Mouse (Mus musculus): ENCODE data around the gene Slc28a2. TPM values are rescaled to one million over a fixed set of nuclear protein-coding genes. Genes with fewer than 3 reads are reported as not detected.
"Not testable (repeated sequence)": the region's sequence is repeated elsewhere in the genome, so short reads cannot be mapped to it uniquely, and the experiment has no call there.

The Slc28a2 gene
- polyA plus RNA-seq, 1 experiment = not detected

- no peaks in the 10 kb centered on the region for H3K4me1 ChIP-seq (ENCODE audit: control insufficient read depth, insufficient read depth, low read length)
- no peak overlapping the region for H3K27ac ChIP-seq (ENCODE audit: insufficient read depth, low read length)
- no peak overlapping the region for H3K4me3 ChIP-seq (ENCODE audit: insufficient read depth, low read length)
- TF ChIP-seq POLR2A (IDR thresholded peaks at IDR 0.05; ENCODE audit: low read depth, low read length) = no peak
- TF ChIP-seq CTCF (IDR thresholded peaks at IDR 0.05; ENCODE audit: borderline replicate concordance, insufficient read depth, low read length) = no peak
Observed at GRCm38 (mm10) chr2:122396150-122396549, 30.1 kb upstream of the Slc28a2 start.

DNA sequence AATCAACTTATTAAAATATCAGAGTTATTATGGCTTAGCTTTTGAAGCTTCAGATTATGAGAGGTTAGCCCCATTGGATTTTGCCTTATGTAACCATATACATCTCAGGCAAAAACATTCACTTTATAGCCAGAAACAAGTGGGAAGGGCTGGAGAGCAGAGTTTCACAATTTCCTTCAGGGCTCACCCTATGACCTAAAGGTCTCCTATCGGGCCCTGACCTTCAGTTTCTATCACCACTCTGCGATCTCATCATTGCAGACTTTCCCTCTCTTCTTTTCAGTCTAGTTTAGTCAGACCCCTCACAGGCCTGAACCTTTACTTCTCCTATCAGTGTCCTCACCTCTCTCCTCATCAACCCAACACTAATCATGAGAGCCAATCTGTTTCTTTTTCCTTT lies 18.7 kb upstream of the Slc28a2 start:
- Histone ChIP-seq H3K27ac (ENCODE audit: insufficient read depth, low read length) (no peak overlapping the region), H3K4me1 (ENCODE audit: control insufficient read depth, insufficient read depth, low read length) (no peaks in the 10 kb centered on the region), H3K4me3 (ENCODE audit: insufficient read depth, low read length) (no peak overlapping the region)
- TF ChIP-seq CTCF (IDR thresholded peaks at IDR 0.05; ENCODE audit: borderline replicate concordance, insufficient read depth, low read length) (no peak), POLR2A (IDR thresholded peaks at IDR 0.05; ENCODE audit: low read depth, low read length) (no peak)

DNA sequence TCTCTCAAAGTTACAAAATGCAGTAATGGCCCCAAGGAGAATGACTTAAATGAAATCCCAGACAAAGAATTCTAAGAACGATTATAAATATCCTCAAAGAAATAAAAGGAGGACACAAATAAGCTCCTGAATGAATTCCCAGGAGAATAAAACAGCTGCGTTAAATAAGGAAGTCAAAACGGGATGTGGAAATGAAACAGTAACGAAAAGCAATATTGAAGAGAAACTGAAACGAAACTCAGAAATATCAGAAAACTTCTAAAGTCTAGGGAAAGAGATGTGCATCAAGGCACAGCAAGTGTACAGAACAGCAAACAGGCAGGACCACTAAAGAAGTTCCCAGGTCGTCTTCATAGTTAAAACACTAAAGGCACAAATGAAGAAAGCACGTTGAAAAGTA lies 17.3 kb upstream of the Slc28a2 start:
- TF ChIP-seq POLR2A (IDR thresholded peaks at IDR 0.05; ENCODE audit: low read depth, low read length) (no peak), CTCF (IDR thresholded peaks at IDR 0.05; ENCODE audit: borderline replicate concordance, insufficient read depth, low read length) (no peak)
- no peak overlapping the region for H3K27ac ChIP-seq (ENCODE audit: insufficient read depth, low read length)
- H3K4me1 ChIP-seq (ENCODE audit: control insufficient read depth, insufficient read depth, low read length) = no peaks in the 10 kb centered on the region
- H3K4me3 ChIP-seq (ENCODE audit: insufficient read depth, low read length) = no peak overlapping the region

DNA sequence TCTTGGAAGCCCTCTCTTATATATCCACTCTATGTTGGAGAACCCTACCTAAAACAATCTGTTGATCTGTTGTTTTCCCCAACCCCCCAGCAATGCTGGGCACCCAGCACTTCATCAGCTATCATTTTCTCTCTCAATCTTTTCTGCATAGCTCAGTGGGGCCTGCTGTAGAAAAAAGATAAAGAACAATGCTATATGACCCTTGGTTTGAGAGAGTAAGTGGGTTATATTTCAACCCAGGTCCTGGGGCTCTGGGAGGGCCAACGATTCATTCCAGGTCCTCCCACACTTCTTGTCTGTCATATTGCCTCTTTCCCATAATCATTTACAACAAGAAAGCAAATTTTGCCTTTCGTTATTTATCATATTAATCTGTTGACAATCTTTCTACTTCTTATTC lies 368 bp downstream of the Slc28a2 start:
- not testable (repeated sequence) for H3K4me3 ChIP-seq (ENCODE audit: insufficient read depth, low read length); H3K4me1 ChIP-seq (ENCODE audit: control insufficient read depth, insufficient read depth, low read length); H3K27ac ChIP-seq (ENCODE audit: insufficient read depth, low read length)

GRCm38 (mm10) chr2:122438706-122439482 lies 12.6 kb downstream of the Slc28a2 start:
- H3K27ac ChIP-seq (ENCODE audit: insufficient read depth, low read length); H3K4me1 ChIP-seq (ENCODE audit: control insufficient read depth, insufficient read depth, low read length); H3K4me3 ChIP-seq (ENCODE audit: insufficient read depth, low read length): not testable (repeated sequence)

DNA sequence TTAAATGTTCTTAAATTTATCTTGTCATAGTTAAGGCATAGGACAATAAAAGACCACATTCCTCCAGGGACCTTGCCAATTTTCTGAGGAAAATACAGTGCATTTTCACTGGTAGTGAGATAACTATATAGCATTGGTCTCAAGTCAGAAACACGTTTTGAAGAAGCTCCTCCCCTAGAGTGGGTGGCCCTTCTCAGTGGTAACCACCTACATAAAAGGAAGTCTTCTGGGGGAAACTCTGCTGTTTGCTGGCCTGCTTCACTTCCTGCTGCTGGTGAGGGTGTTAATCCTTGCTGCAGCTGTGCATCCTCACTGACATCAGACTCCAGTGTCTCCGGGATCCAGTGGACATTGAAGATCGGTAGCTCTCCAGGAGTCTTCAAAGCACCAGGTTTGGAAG lies 14.2 kb downstream of the Slc28a2 start:
- not testable (repeated sequence) for H3K27ac ChIP-seq (ENCODE audit: insufficient read depth, low read length); H3K4me3 ChIP-seq (ENCODE audit: insufficient read depth, low read length); H3K4me1 ChIP-seq (ENCODE audit: control insufficient read depth, insufficient read depth, low read length)

GRCm38 (mm10) chr2:122441000-122441933 lies 15.0 kb downstream of the Slc28a2 start:
- no peak for TF ChIP-seq POLR2A (IDR thresholded peaks at IDR 0.05; ENCODE audit: low read depth, low read length)
- no peak overlapping the region for H3K4me3 ChIP-seq (ENCODE audit: insufficient read depth, low read length)
- no peak overlapping the region for H3K27ac ChIP-seq (ENCODE audit: insufficient read depth, low read length)
- H3K4me1 ChIP-seq (ENCODE audit: control insufficient read depth, insufficient read depth, low read length) = no peaks in the 10 kb centered on the region

GRCm38 (mm10) chr2:122450351-122450750 lies 24.1 kb downstream of the Slc28a2 start:
- no peak overlapping the region for H3K4me3 ChIP-seq (ENCODE audit: insufficient read depth, low read length)
- no peak overlapping the region for H3K27ac ChIP-seq (ENCODE audit: insufficient read depth, low read length)
- no peak for TF ChIP-seq POLR2A (IDR thresholded peaks at IDR 0.05; ENCODE audit: low read depth, low read length)
- TF ChIP-seq CTCF (IDR thresholded peaks at IDR 0.05; ENCODE audit: borderline replicate concordance, insufficient read depth, low read length) = no peak
- H3K4me1 ChIP-seq (ENCODE audit: control insufficient read depth, insufficient read depth, low read length) = no peaks in the 10 kb centered on the region

GRCm38 (mm10) chr2:122452426-122452825 lies 26.1 kb downstream of the Slc28a2 start:
- no peak overlapping the region for H3K27ac ChIP-seq (ENCODE audit: insufficient read depth, low read length)
- H3K4me3 ChIP-seq (ENCODE audit: insufficient read depth, low read length) = no peak overlapping the region
- no peaks in the 10 kb centered on the region for H3K4me1 ChIP-seq (ENCODE audit: control insufficient read depth, insufficient read depth, low read length)
- TF ChIP-seq CTCF (IDR thresholded peaks at IDR 0.05; ENCODE audit: borderline replicate concordance, insufficient read depth, low read length) = no peak
- TF ChIP-seq POLR2A (IDR thresholded peaks at IDR 0.05; ENCODE audit: low read depth, low read length) = no peak

- no peak for TF ChIP-seq CTCF (IDR thresholded peaks at IDR 0.05; ENCODE audit: borderline replicate concordance, insufficient read depth, low read length)
- no peak for TF ChIP-seq POLR2A (IDR thresholded peaks at IDR 0.05; ENCODE audit: low read depth, low read length)
- Histone ChIP-seq H3K4me1 (ENCODE audit: control insufficient read depth, insufficient read depth, low read length) (peaks cover 5% of the 10 kb centered on the region; the same call in 1 of the 2 replicates), H3K4me3 (ENCODE audit: insufficient read depth, low read length) (peak overlapping the region; percentile 31; the same call in 1 of the 2 replicates), H3K27ac (ENCODE audit: insufficient read depth, low read length) (no peak overlapping the region)
Observed at GRCm38 (mm10) chr2:122466901-122467300, 40.6 kb downstream of the Slc28a2 start.
